Mouse (Mus musculus) layer of hippocampus, adult 2 months (tissue): ENCODE measurements at regions not wholly inside any gene's neighbourhood (a gene's known extent, or its start where the extent isn't known, plus 50 kb on each side); places are given as distances from the start of the nearest gene placed in this dataset.
"Not testable (repeated sequence)": the region's sequence is repeated elsewhere in the genome, so short reads cannot be mapped to it uniquely, and the experiment has no call there.

Source experiments
- DNase-seq, 2 experiments: peaks; one replicate each; pipeline ENCODE4 v3.0.0; 2022; ENCODE audit warnings: low spot score in 2 of 2
- H3K27ac ChIP-seq: fragments of 200-600 bp; 2 replicates; pipeline ENCODE4 v1.8.1; 2022
- H3K4me3 ChIP-seq: fragments of 200-600 bp; 2 replicates; pipeline ENCODE4 v1.8.1; 2022; ENCODE audit warnings: mild to moderate bottlenecking
- CTCF ChIP-seq: fragments of 200-600 bp; conservative IDR thresholded peaks from 2 replicates; pipeline ENCODE4 v1.8.1; 2022; ENCODE audit warnings: antibody characterized with exemption, mild to moderate bottlenecking, moderate library complexity

- no peak for DNase-seq
- H3K4me3 ChIP-seq, result no peak overlapping the region
- no peak for TF ChIP-seq CTCF
- no peak overlapping the region for H3K27ac ChIP-seq
Observed at GRCm38 (mm10) chr1:16904690-16905089, 811.6 kb upstream of the 4930444P10Rik start.

- H3K27ac ChIP-seq, H3K4me3 ChIP-seq, DNase-seq: not testable (repeated sequence)
Observed at GRCm38 (mm10) chr1:16868383-16868782, 775.3 kb upstream of the 4930444P10Rik start.

- H3K27ac ChIP-seq, H3K4me3 ChIP-seq, DNase-seq: not testable (repeated sequence)
Observed at GRCm38 (mm10) chr1:16867086-16867835, 774.1 kb upstream of the 4930444P10Rik start.

- H3K4me3 ChIP-seq, result no peak overlapping the region
- H3K27ac ChIP-seq, result no peak overlapping the region
- no peak for TF ChIP-seq CTCF
- no peak for DNase-seq
Observed at GRCm38 (mm10) chr1:16837111-16837510, 744.0 kb upstream of the 4930444P10Rik start.

- not testable (repeated sequence) for H3K4me3 ChIP-seq, H3K27ac ChIP-seq, DNase-seq
Observed at GRCm38 (mm10) chr1:16824709-16825108, 731.6 kb upstream of the 4930444P10Rik start.

- DNase-seq, result no peak
- Histone ChIP-seq H3K27ac (no peak overlapping the region), H3K4me3 (no peak overlapping the region)
- no peak for TF ChIP-seq CTCF
Observed at GRCm38 (mm10) chr1:16824057-16824456, 730.9 kb upstream of the 4930444P10Rik start.

GRCm38 (mm10) chr1:16821186-16821585 lies 728.1 kb upstream of the 4930444P10Rik start:
- no peak overlapping the region for H3K27ac ChIP-seq
- no peak for TF ChIP-seq CTCF
- no peak for DNase-seq

GRCm38 (mm10) chr1:16816572-16816971 lies 723.4 kb upstream of the 4930444P10Rik start:
- H3K27ac ChIP-seq, result peak overlapping the region; percentile 83
- TF ChIP-seq CTCF, result no peak
- H3K4me3 ChIP-seq, result no peak overlapping the region
- DNase-seq, result peak; percentile 67 to 77

More at GRCm38 (mm10) chr1:16821186-16821585, 728.1 kb upstream of the 4930444P10Rik start:
- no peak overlapping the region for H3K4me3 ChIP-seq

GRCm38 (mm10) chr1:16815731-16816130 lies 722.6 kb upstream of the 4930444P10Rik start:
- Histone ChIP-seq H3K27ac (peak overlapping the region; percentile 83), H3K4me3 (no peak overlapping the region)
- no peak for DNase-seq
- no peak for TF ChIP-seq CTCF

GRCm38 (mm10) chr1:16809370-16810150 lies 716.4 kb upstream of the 4930444P10Rik start:
- DNase-seq, result peak; percentile 27 to 30
- H3K27ac ChIP-seq, result peak overlapping the region; percentile 82
- no peak for TF ChIP-seq CTCF
- H3K4me3 ChIP-seq, result no peak overlapping the region

GRCm38 (mm10) chr1:16798292-16798691 lies 705.2 kb upstream of the 4930444P10Rik start:
- TF ChIP-seq CTCF, result peak; percentile 87
- Histone ChIP-seq H3K27ac (no peak overlapping the region), H3K4me3 (no peak overlapping the region)
- peak; percentile 74 to 90 for DNase-seq

- H3K27ac ChIP-seq, result no peak overlapping the region
- TF ChIP-seq CTCF, result no peak
Observed at GRCm38 (mm10) chr1:16796449-16796848, 703.3 kb upstream of the 4930444P10Rik start.

GRCm38 (mm10) chr1:16790733-16791309 lies 697.7 kb upstream of the 4930444P10Rik start:
- no peak for DNase-seq
- no peak overlapping the region for H3K4me3 ChIP-seq
- no peak for TF ChIP-seq CTCF
- no peak overlapping the region for H3K27ac ChIP-seq

More at GRCm38 (mm10) chr1:16796449-16796848, 703.3 kb upstream of the 4930444P10Rik start:
- H3K4me3 ChIP-seq, result no peak overlapping the region
- DNase-seq, result no peak
